Mouse (Mus musculus) cerebellum, adult 2 months (tissue): ENCODE data around the gene Ccdc136. TPM values are rescaled to one million over a fixed set of nuclear protein-coding genes. Genes with fewer than 3 reads are reported as not detected.

Experiments used
- DNase-seq, 2 experiments: peaks; one replicate each; pipeline ENCODE4 v3.0.0; 2021
- H3K27ac ChIP-seq: fragments of 200-500 bp; 2 replicates; pipeline ENCODE4 v1.5.1; 2012; ENCODE audit warnings: low read length, control low read depth, inconsistent platforms; ENCODE audit not compliant: insufficient read depth
- H3K27me3 ChIP-seq: fragments of 200-500 bp; 2 replicates; pipeline ENCODE4 v1.6.1; 2012; ENCODE audit warnings: inconsistent platforms, mild to moderate bottlenecking, low read length, moderate library complexity; ENCODE audit not compliant: control insufficient read depth, insufficient read depth
- H3K4me1 ChIP-seq: fragments of 200-500 bp; 2 replicates; pipeline ENCODE4 v1.6.1; 2011; ENCODE audit warnings: low read length; ENCODE audit not compliant: control insufficient read depth, insufficient read depth
- H3K4me3 ChIP-seq: fragments of 200-500 bp; replicated peaks from 2 replicates; pipeline ENCODE3; 2011; ENCODE audit warnings: mild to moderate bottlenecking, low read depth, low read length, control low read depth; ENCODE audit not compliant: insufficient read depth
- CTCF ChIP-seq: fragments of 200-500 bp; IDR thresholded peaks from 2 replicates; pipeline ENCODE4 v1.5.1; 2011; ENCODE audit warnings: low read depth, mild to moderate bottlenecking, control low read depth, low read length, moderate library complexity, borderline replicate concordance; ENCODE audit not compliant: insufficient read depth
- POLR2A ChIP-seq: fragments of 200-500 bp; IDR thresholded peaks from 2 replicates; pipeline ENCODE4 v1.6.1; 2011; ENCODE audit warnings: low read length, control low read depth, borderline replicate concordance; ENCODE audit not compliant: insufficient read depth
- WGBS: fragments of 180-500 bp; shearing (Covaris S2); methylation state at CpG from one replicate; pipeline ENCODE4 v1.1.7; 2018; 5-methylcytosine and 5-hydroxymethylcytosine counted together
- polyA plus RNA-seq: library from polyadenylated mRNA; depleted of rRNA; stranded (reverse); fragments of >200 nt; gene quantifications from 2 replicates; pipeline ENCODE4 v1.2.3, GENCODE M21; 2012

Gene Ccdc136
- polyA plus RNA-seq, 1 experiment = 164 TPM

- DNase-seq = no peak
- 97% methylated on average over 7 of the region's 7 CpGs for WGBS
- no peaks in the 10 kb centered on the region for H3K4me1 ChIP-seq
- H3K27me3 ChIP-seq = no peaks in the 10 kb centered on the region
- TF ChIP-seq CTCF (no peak), POLR2A (no peak)
- H3K27ac ChIP-seq = no peak overlapping the region
- no peak overlapping the region for H3K4me3 ChIP-seq
These were observed 49.2 kb downstream of the Ccdc136 start for GRCm38 (mm10) chr6:29445354-29445753.

GRCm38 (mm10) chr6:29449858-29450257 lies 53.7 kb downstream of the Ccdc136 start:
- Histone ChIP-seq H3K27me3 (no peaks in the 10 kb centered on the region), H3K27ac (no peak overlapping the region), H3K4me1 (no peaks in the 10 kb centered on the region), H3K4me3 (no peak overlapping the region)
- no peak for DNase-seq
- 36% methylated on average over 4 of the region's 4 CpGs for WGBS
- TF ChIP-seq POLR2A (no peak), CTCF (no peak)

- Histone ChIP-seq H3K4me3 (no peak overlapping the region), H3K27ac (no peak overlapping the region), H3K27me3 (no peaks in the 10 kb centered on the region), H3K4me1 (no peaks in the 10 kb centered on the region)
- no peak for DNase-seq
- TF ChIP-seq POLR2A = no peak
- TF ChIP-seq CTCF = no peak
- WGBS = 90% methylated on average over 6 of the region's 6 CpGs
These were observed 54.6 kb downstream of the Ccdc136 start for GRCm38 (mm10) chr6:29450667-29451066.

- no peak for DNase-seq
- Histone ChIP-seq H3K27me3 (no peaks in the 10 kb centered on the region), H3K4me3 (no peak overlapping the region), H3K27ac (no peak overlapping the region), H3K4me1 (no peaks in the 10 kb centered on the region)
- WGBS = 42% methylated on average over 7 of the region's 7 CpGs
- TF ChIP-seq CTCF = no peak
- no peak for TF ChIP-seq POLR2A
These were observed 65.4 kb downstream of the Ccdc136 start for GRCm38 (mm10) chr6:29461502-29461901.

- H3K27ac ChIP-seq = no peak overlapping the region
- no peaks in the 10 kb centered on the region for H3K4me1 ChIP-seq
- H3K4me3 ChIP-seq = no peak overlapping the region
- no peaks in the 10 kb centered on the region for H3K27me3 ChIP-seq
- WGBS = 73% methylated on average over 3 of the region's 3 CpGs
- no peak for DNase-seq
- TF ChIP-seq POLR2A = no peak
- no peak for TF ChIP-seq CTCF
These were observed 67.3 kb downstream of the Ccdc136 start for GRCm38 (mm10) chr6:29463388-29463787.

GRCm38 (mm10) chr6:29467583-29468354 lies 71.7 kb downstream of the Ccdc136 start, which contains the start of gene Atp6v1f:
Atp6v1f (plus strand) TSS chr6:29467718.
- DNase-seq = peak; percentile 93 to 94
- under 1% methylated on average over 39 of the region's 39 CpGs for WGBS
- H3K4me1 ChIP-seq = peaks cover 3% of the 10 kb centered on the region; the same call in 1 of the 2 replicates
- TF ChIP-seq CTCF = no peak
- TF ChIP-seq POLR2A = peak; percentile 55
- H3K27ac ChIP-seq = peak within 1 kb of the TSS; percentile 31; the same call in 1 of the 2 replicates
- no peaks in the 10 kb centered on the region for H3K27me3 ChIP-seq
- H3K4me3 ChIP-seq = peak within 1 kb of the TSS; percentile 92

- Histone ChIP-seq H3K27me3 (no peaks in the 10 kb centered on the region), H3K4me3 (no peak overlapping the region), H3K27ac (no peak overlapping the region), H3K4me1 (peaks cover 3% of the 10 kb centered on the region; the same call in 1 of the 2 replicates)
- WGBS = 88% methylated on average over 3 of the region's 3 CpGs
- TF ChIP-seq POLR2A (no peak), CTCF (no peak)
- no peak for DNase-seq
These were observed 72.7 kb downstream of the Ccdc136 start for GRCm38 (mm10) chr6:29468851-29469250.

- TF ChIP-seq CTCF (no peak), POLR2A (no peak)
- H3K27ac ChIP-seq = no peak within 1 kb of the TSS
- no peak within 1 kb of the TSS for H3K4me3 ChIP-seq
- H3K27me3 ChIP-seq = no peaks in the 10 kb centered on the region
- peaks cover 3% of the 10 kb centered on the region; the same call in 1 of the 2 replicates for H3K4me1 ChIP-seq
- DNase-seq = no peak
- 89% methylated on average over 4 of the region's 4 CpGs for WGBS
These were observed 75.0 kb downstream of the Ccdc136 start, which contains the start of gene Atp6v1fnb for GRCm38 (mm10) chr6:29471137-29471536. Atp6v1fnb (plus strand) TSS chr6:29471437.
